Comparison of ENCODE assay signal across 26 mouse cellular contexts in the genomic region with DNA sequence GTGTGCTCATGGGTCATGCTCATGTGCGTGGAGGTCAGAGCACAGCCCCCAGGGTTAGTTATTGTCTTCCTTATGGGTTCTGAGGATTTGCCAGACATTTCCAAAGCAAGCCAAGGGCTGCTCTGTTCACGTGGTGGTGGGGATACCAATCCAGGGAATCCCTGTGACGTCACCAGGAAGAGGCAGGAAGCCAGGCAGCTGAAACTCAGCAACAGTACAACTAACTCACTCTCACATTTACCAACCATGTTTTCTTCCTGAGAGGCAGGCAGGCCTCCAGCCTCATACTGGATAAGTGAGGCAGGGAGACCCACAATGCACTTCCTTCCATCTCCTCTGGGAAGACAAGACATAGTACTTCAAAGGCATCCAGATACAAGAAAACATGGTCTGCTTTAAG. TPM values are rescaled to one million over a fixed set of nuclear protein-coding genes. Genes with fewer than 3 reads are reported as not detected.
"Had no signal": no experiment of that assay in that cellular context is flagged by ENCODE, and none has a peak within 500 bp of the region (broad histone marks: within the 10 kb centered on the region; RNA-seq: fewer than 3 reads in every experiment).

No protein-coding gene starts in this region.

- H3K9ac ChIP-seq: lung, embryonic 15.5 days; midbrain, embryonic 13.5 days; midbrain, embryonic 15.5 days; neural tube, embryonic 12.5 days had no signal

- H3K4me1 ChIP-seq: lung, embryonic 15.5 days; midbrain, embryonic 13.5 days; midbrain, embryonic 15.5 days; neural tube, embryonic 12.5 days had no signal

- H3K4me2 ChIP-seq: lung, embryonic 15.5 days; midbrain, embryonic 11.5 days; midbrain, embryonic 13.5 days; midbrain, embryonic 15.5 days; neural tube, embryonic 12.5 days had no signal

- H3K4me3 ChIP-seq: lung, embryonic 15.5 days; megakaryocyte, embryonic 14.5 days; midbrain, embryonic 13.5 days; midbrain, embryonic 15.5 days; neural tube, embryonic 12.5 days had no signal

- DNase-seq: lung, adult 2 months; lung, postnatal 14 days; lung, postnatal 36 days; retina, postnatal 1 day; right cerebral cortex, adult 18-20 months; right cerebral cortex, postnatal 25 days; right cerebral cortex, postnatal 4 days; spleen, adult 18-20 months; thymus, adult 18-20 months; thymus, postnatal 14 days; thymus, postnatal 36 days had no signal

- H3K9me3 ChIP-seq: lung, embryonic 15.5 days; megakaryocyte, embryonic 14.5 days; midbrain, embryonic 13.5 days; midbrain, embryonic 15.5 days; neural tube, embryonic 12.5 days had no signal

- ATAC-seq: lung, postnatal 0 days; midbrain, embryonic 13.5 days; midbrain, embryonic 15.5 days had no signal

- H3K27ac ChIP-seq: lung, embryonic 15.5 days; macrophage; midbrain, embryonic 13.5 days; midbrain, embryonic 15.5 days; neural tube, embryonic 12.5 days had no signal

- H3K27me3 ChIP-seq: lung, embryonic 15.5 days; megakaryocyte, embryonic 14.5 days; midbrain, embryonic 13.5 days; midbrain, embryonic 15.5 days; neural tube, embryonic 12.5 days had no signal

RNA-seq across cellular contexts. Expression of a gene that starts 16.0 kb away (rescaled TPM):
- total RNA-seq: megakaryocyte progenitor cell, adult 5-6 weeks; monocyte, adult 5-6 weeks; neutrophil, adult 5-6 weeks had no signal
- polyA plus RNA-seq: lung, embryonic 15.5 days; lung, postnatal 0 days; macrophage; midbrain, embryonic 11.5 days; midbrain, embryonic 13.5 days; neural tube, embryonic 12.5 days; small intestine, adult 2 months; stomach, embryonic 14.5 days; stomach, embryonic 16.5 days had no signal

RNA-seq across cellular contexts. Expression of a gene that starts 22.4 kb away (rescaled TPM):
- total RNA-seq: megakaryocyte progenitor cell, adult 5-6 weeks; monocyte, adult 5-6 weeks; neutrophil, adult 5-6 weeks had no signal
- polyA plus RNA-seq: lung, adult 2 months; lung, embryonic 15.5 days; lung, postnatal 0 days; macrophage; midbrain, embryonic 11.5 days; midbrain, embryonic 13.5 days; neural tube, embryonic 12.5 days; neural tube, embryonic 14.5 days; small intestine, adult 2 months; stomach, embryonic 14.5 days; stomach, embryonic 16.5 days had no signal
